In the genomic region with DNA sequence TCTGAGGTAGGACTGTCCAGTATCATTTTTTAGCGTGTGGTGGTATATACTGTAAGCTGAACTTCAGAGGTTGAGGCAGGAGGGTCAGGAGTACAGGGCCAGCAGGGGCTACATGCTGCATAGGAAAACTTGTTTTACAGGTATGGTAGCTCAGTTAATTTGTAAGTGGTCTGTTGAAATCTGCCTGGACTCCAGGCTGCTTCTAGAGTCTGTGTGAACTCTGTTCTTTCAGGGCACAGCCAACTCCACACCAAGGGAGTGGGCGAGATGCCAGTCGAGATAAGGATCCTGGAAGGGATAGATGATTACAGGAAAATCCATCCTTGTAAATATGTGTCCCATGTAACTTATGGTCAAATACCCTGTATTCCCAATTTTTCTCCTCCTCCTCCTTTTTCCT, we compare ENCODE assay signal across 8 mouse cellular contexts. TPM values are rescaled to one million over a fixed set of nuclear protein-coding genes. Genes with fewer than 3 reads are reported as not detected.
A peak's percentile ranks its signal among the peaks of the same experiment; 100 is the strongest.
DNase-seq lines count a peak whose midpoint lies in the region; ATAC-seq and TF ChIP-seq lines count a peak whose summit lies in the region.

No protein-coding gene starts in this region.

- TF ChIP-seq POLR2A in cerebellum, adult 2 months (IDR thresholded peaks at IDR 0.05; ENCODE audit: borderline replicate concordance, insufficient read depth, low read length): no peak

- H3K27ac ChIP-seq in limb, embryonic 15.5 days: no peak overlapping the region
- peak overlapping the region; percentile 2 for H3K27ac ChIP-seq in stomach, embryonic 16.5 days (ENCODE audit: low read length)
- H3K27ac ChIP-seq in midbrain, embryonic 11.5 days (ENCODE audit: low read depth, low read length): no peak overlapping the region
- H3K27ac ChIP-seq in cerebellum, adult 2 months (ENCODE audit: insufficient read depth, low read length): no peak overlapping the region

- peak; percentile 24 for DNase-seq in testis, postnatal 14 days (ENCODE audit: low spot score)
- DNase-seq in testis, postnatal 10 days (ENCODE audit: low spot score): no peak
- peak; percentile 25 for DNase-seq in kidney, adult 18-20 months
- no peak for DNase-seq in thymus, postnatal 10 days (ENCODE audit: low spot score in 2 of 2)
- DNase-seq in midbrain, embryonic 11.5 days (ENCODE audit: low spot score, missing footprints): no peak
- no peak for DNase-seq in cerebellum, adult 2 months

- ATAC-seq in limb, embryonic 15.5 days (ENCODE audit: insufficient number of reproducible peaks, low FRiP score, low TSS enrichment, low read depth): no peak
- peak; percentile 72 for ATAC-seq in stomach, embryonic 16.5 days (ENCODE audit: insufficient read depth, low FRiP score)
- ATAC-seq in midbrain, embryonic 11.5 days (ENCODE audit: low FRiP score): no peak

- no peak overlapping the region for H3K9ac ChIP-seq in limb, embryonic 15.5 days
- no peak overlapping the region for H3K9ac ChIP-seq in stomach, embryonic 16.5 days (ENCODE audit: low read length)
- no peak overlapping the region for H3K9ac ChIP-seq in midbrain, embryonic 11.5 days (ENCODE audit: low read length)

- no peaks in the 10 kb centered on the region for H3K9me3 ChIP-seq in limb, embryonic 15.5 days
- no peaks in the 10 kb centered on the region for H3K9me3 ChIP-seq in stomach, embryonic 16.5 days (replicated peaks; ENCODE audit: control insufficient read depth, low read length)
- no peaks in the 10 kb centered on the region for H3K9me3 ChIP-seq in midbrain, embryonic 11.5 days (ENCODE audit: control insufficient read depth, low read length)

- H3K4me1 ChIP-seq in limb, embryonic 15.5 days: peaks cover 38% of the 10 kb centered on the region
- H3K4me1 ChIP-seq in stomach, embryonic 16.5 days (ENCODE audit: control insufficient read depth, insufficient read depth, low read length): peaks cover 15% of the 10 kb centered on the region
- H3K4me1 ChIP-seq in midbrain, embryonic 11.5 days (ENCODE audit: control insufficient read depth, insufficient read depth, low read length): no peaks in the 10 kb centered on the region
- no peaks in the 10 kb centered on the region for H3K4me1 ChIP-seq in cerebellum, adult 2 months (ENCODE audit: control insufficient read depth, insufficient read depth, low read length)

- H3K27me3 ChIP-seq in limb, embryonic 15.5 days: no peaks in the 10 kb centered on the region
- H3K27me3 ChIP-seq in stomach, embryonic 16.5 days (ENCODE audit: control insufficient read depth, insufficient read depth, low read length): no peaks in the 10 kb centered on the region
- no peaks in the 10 kb centered on the region for H3K27me3 ChIP-seq in midbrain, embryonic 11.5 days (ENCODE audit: control insufficient read depth, insufficient read depth, low read length)
- H3K27me3 ChIP-seq in cerebellum, adult 2 months (ENCODE audit: control insufficient read depth, insufficient read depth, low read length): no peaks in the 10 kb centered on the region

- H3K4me2 ChIP-seq in limb, embryonic 15.5 days: peak overlapping the region; percentile 10; the same call in 1 of the 2 replicates
- peak overlapping the region; percentile 76; the same call in 1 of the 2 replicates for H3K4me2 ChIP-seq in stomach, embryonic 16.5 days (ENCODE audit: low read depth, low read length)
- H3K4me2 ChIP-seq in midbrain, embryonic 11.5 days: no peak overlapping the region

- WGBS in limb, embryonic 15.5 days: 44% methylated on average over 3 of the region's 3 CpGs
- WGBS in stomach, embryonic 16.5 days: 48% methylated on average over 3 of the region's 3 CpGs
- 84% methylated on average over 3 of the region's 3 CpGs for WGBS in midbrain, embryonic 11.5 days
- 76% methylated on average over 3 of the region's 3 CpGs for WGBS in cerebellum, adult 2 months

- no peak overlapping the region for H3K4me3 ChIP-seq in limb, embryonic 15.5 days
- H3K4me3 ChIP-seq in stomach, embryonic 16.5 days (replicated peaks; ENCODE audit: low read length): no peak overlapping the region
- no peak overlapping the region for H3K4me3 ChIP-seq in midbrain, embryonic 11.5 days (ENCODE audit: low read depth, low read length)
- no peak overlapping the region for H3K4me3 ChIP-seq in cerebellum, adult 2 months (replicated peaks; ENCODE audit: insufficient read depth, low read depth, low read length)

- no peak for TF ChIP-seq CTCF in cerebellum, adult 2 months (IDR thresholded peaks at IDR 0.05; ENCODE audit: borderline replicate concordance, insufficient read depth, low read depth, low read length)

- H3K36me3 ChIP-seq in limb, embryonic 15.5 days: no peaks in the 10 kb centered on the region
- no peaks in the 10 kb centered on the region for H3K36me3 ChIP-seq in stomach, embryonic 16.5 days (ENCODE audit: control insufficient read depth, insufficient read depth, low read length)
- no peaks in the 10 kb centered on the region for H3K36me3 ChIP-seq in midbrain, embryonic 11.5 days (ENCODE audit: control insufficient read depth, insufficient read depth, low read length)

RNA-seq across cellular contexts. Expression of a gene that starts 3.3 kb away (rescaled TPM):
- 187 and 224 TPM in 2 replicates for polyA plus RNA-seq in limb, embryonic 15.5 days (2015; fragmentation: Nextera tagmentation; extraction: Ambion mirVana)
- polyA plus RNA-seq in stomach, embryonic 16.5 days (2015; fragmentation: Nextera tagmentation; extraction: Ambion mirVana): 247 and 281 TPM in 2 replicates
- 53.2 and 58.4 TPM in 2 replicates for polyA plus RNA-seq in midbrain, embryonic 11.5 days (2014; fragmentation: Nextera tagmentation; extraction: Ambion mirVana)
- 33.2 and 36.4 TPM in 2 replicates for polyA plus RNA-seq in cerebellum, adult 2 months (2012; rRNA removed)

Comparison
In these comparisons a context has a peak if more than half of its experiments do, and no peak if none do; other contexts are left out.
1. DNase-seq: peak in testis, postnatal 14 days (single experiment) and kidney, adult 18-20 months (single experiment); none in testis, postnatal 10 days (single experiment), thymus, postnatal 10 days (0 of 2), midbrain, embryonic 11.5 days (single experiment) and cerebellum, adult 2 months (0 of 2).